Mouse (Mus musculus) right cerebral cortex, postnatal 36 days (tissue): Measurements from ENCODE around the gene Notum.

ENCODE experiments used
- DNase-seq, 2 experiments: peaks; one replicate each; pipeline ENCODE4 v3.0.0; 2022; ENCODE audit warnings: low spot score in 2 of 2, mixed read lengths in 1 of 2

The Notum gene

GRCm38 (mm10) chr11:120673594-120674122 is 12.7 kb upstream of the Notum start:
- no peak for DNase-seq

- DNase-seq: peak; percentile 90
Measured at GRCm38 (mm10) chr11:120672687-120673593, 12.0 kb upstream of the Notum start, which contains the start of gene Aspscr1. Gene Aspscr1 (plus strand): TSS chr11:120672973.

GRCm38 (mm10) chr11:120666617-120667016 is 5.6 kb upstream of the Notum start:
- DNase-seq: no peak

- no peak for DNase-seq
Measured at GRCm38 (mm10) chr11:120665406-120665805, 4.4 kb upstream of the Notum start.

GRCm38 (mm10) chr11:120663714-120664113 is 2.7 kb upstream of the Notum start:
- DNase-seq: no peak

GRCm38 (mm10) chr11:120662759-120663158 is 1.8 kb upstream of the Notum start:
- no peak for DNase-seq

- DNase-seq: no peak
Measured at GRCm38 (mm10) chr11:120660301-120661075, 487 bp downstream of the Notum start.

GRCm38 (mm10) chr11:120659509-120660300 is 1.3 kb downstream of the Notum start:
- no peak for DNase-seq

- peak; percentile 42 to 60 for DNase-seq
Measured at GRCm38 (mm10) chr11:120658876-120659410, 2.0 kb downstream of the Notum start.

- no peak for DNase-seq
Measured at GRCm38 (mm10) chr11:120657301-120657700, 3.7 kb downstream of the Notum start.

- no peak for DNase-seq
Measured at GRCm38 (mm10) chr11:120654741-120655140, 6.2 kb downstream of the Notum start.

- no peak for DNase-seq
Measured at GRCm38 (mm10) chr11:120651872-120652271, 9.1 kb downstream of the Notum start.

- DNase-seq: peak in 1 of 2 experiments; percentile 32
Measured at GRCm38 (mm10) chr11:120648001-120648476, 12.9 kb downstream of the Notum start, which contains the start of gene Myadml2. Gene Myadml2 (minus strand): TSS chr11:120648158.

- DNase-seq: no peak
Measured at GRCm38 (mm10) chr11:120647047-120647830, 13.7 kb downstream of the Notum start.

- DNase-seq: peak; percentile 91 to 93
Measured at GRCm38 (mm10) chr11:120643601-120643987, 17.4 kb downstream of the Notum start, which contains the start of gene Pycr1. Gene Pycr1 (minus strand): TSS chr11:120643769.

- DNase-seq: no peak
Measured at GRCm38 (mm10) chr11:120642939-120643600, 17.9 kb downstream of the Notum start.

GRCm38 (mm10) chr11:120641869-120642268 is 19.1 kb downstream of the Notum start:
- DNase-seq: no peak

- DNase-seq: no peak
Measured at GRCm38 (mm10) chr11:120641255-120641654, 19.7 kb downstream of the Notum start.

GRCm38 (mm10) chr11:120634810-120635209 is 26.2 kb downstream of the Notum start:
- DNase-seq: no peak
